Mouse (Mus musculus): ENCODE data around the gene Fbn1.

GRCm38 (mm10) chr2:125505006-125505745, 2.6 kb downstream of the Fbn1 start, which contains the start of gene Gm9913:
- TF ChIP-seq POLR2A (IDR thresholded peaks at IDR 0.05; ENCODE audit: insufficient read depth, low read depth, low read length) (peak; percentile 30; the same call in 1 of the 2 replicates), CTCF (IDR thresholded peaks at IDR 0.05) (no peak), EP300 (IDR thresholded peaks at IDR 0.05; ENCODE audit: insufficient read depth, low read depth, low read length) (no peak)

All from heart, adult 2 months (tissue).